Mouse (Mus musculus) cerebellum, adult 8-10 months (tissue): ENCODE data around the gene Adgre1.

Experiments
- DNase-seq: peaks from one replicate; pipeline ENCODE4 v3.0.0; 2022

Gene Adgre1

DNA sequence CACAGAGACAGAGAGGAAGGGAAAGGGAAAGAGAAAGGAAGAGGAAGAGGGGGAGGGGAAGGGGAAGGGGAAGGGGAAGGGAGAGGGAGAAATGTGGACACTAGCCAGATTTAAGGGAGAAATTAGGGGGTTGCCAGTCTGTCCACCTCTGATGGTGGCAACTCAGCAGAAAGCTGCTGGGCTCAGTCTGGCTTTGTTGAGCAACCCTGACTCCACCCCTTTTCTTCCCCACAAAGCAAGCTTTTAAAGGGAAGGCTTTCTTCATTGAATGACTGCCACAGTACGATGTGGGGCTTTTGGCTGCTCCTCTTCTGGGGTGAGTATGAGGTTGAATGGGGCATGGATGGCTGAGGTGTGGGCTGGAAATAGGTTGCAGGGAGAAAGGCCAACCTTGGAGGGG lies at the start of gene Adgre1:
Gene Adgre1 (plus strand): TSS at position 251 of the 400 bp plus-strand sequence.
- no peak for DNase-seq

DNA sequence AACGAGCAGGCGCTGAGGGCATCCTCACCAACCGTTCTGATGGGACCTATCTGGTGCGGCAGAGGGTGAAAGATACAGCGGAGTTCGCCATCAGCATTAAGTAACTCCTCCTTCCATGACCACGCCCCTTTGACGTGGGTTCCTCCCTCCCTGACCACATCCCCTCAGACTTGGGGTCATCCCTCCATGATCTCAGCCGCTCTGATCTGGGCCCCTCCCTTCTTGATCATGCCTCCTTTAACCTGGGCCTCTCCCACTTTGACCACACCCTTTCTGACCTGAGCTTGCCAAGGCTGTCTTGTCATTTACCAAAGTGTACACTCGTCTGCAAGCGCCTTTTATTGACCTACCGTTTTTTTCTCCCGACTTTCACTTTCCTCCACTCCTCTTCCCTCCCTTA lies 46.7 kb upstream of the Adgre1 start:
- no peak for DNase-seq

DNA sequence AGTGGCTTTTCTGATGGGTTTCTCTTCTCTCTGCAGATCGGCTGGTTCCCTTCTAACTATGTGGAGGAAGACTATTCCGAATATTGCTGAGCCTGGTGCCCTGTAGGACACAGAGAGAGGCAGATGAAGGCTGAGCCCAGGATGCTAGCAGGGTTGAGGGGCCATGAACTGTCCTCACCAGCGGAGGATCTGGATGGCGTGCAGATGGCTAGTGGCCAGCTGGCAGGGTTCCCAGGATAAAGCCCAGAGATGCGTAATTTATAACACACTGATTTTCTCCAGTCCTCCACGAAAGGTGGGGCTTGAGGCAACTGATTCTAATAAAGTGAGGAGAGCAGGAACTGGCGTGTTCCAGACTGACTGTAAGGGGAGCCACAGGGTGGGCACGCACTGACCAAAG lies 30.9 kb upstream of the Adgre1 start:
- DNase-seq, result no peak

DNA sequence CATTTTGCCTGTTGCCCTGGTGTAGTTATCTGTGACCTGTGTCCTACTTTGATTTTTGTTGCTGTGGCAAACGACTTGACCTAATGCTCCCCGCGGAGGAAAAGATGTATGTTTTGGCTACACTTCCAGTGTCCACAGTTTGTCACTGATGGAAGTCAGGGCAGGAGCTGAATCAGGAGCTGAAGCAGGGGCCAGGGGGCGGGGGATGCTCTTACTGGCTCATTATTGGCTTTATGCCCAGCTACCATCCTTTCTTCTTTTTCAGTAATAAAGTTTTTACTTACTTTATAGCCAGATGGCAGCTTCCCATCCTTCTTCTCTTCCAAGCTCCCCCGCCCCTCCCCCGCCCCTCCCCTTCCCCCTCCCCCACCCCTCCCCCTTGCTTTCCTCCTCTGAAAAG lies 29.5 kb upstream of the Adgre1 start:
- no peak for DNase-seq

DNA sequence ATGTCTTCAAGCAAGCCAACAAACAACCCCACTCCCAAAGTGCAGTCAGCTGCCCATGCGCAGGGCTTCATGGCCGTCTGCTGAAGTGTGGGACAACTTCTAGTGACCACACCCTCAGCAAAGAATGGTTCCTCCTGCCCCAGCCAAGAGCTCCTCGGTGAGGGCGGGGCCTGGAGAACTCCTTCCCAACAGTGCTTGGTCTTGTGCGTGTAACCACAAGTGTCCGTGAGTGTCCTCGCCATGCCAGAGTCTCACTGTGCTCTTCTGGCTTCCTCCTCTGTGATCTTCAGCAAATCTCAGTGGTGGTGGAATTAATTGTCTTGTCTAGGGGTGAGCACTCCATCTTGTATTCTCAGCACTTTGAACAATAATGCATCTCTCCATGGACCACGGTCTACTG lies 27.5 kb upstream of the Adgre1 start:
- no peak for DNase-seq

DNA sequence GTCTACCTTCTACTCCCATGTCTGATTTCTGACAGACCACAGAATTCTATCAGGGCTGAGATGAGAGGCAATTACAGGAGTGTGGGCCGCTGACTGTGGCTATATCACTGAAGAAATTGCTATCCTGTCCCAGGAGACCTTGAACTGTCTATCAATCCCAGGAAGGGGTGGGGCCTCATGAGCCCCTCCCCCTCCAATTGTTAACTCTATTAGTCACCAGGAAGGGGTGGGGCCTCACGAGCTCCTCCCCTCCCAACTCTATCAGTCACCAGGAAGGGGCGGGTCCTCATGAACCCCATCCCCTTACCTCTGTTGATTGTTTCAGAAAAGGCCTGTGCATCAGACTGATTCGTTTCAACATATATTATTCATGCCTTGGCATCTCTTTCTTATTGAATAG lies 26.2 kb upstream of the Adgre1 start:
- DNase-seq, result no peak

DNA sequence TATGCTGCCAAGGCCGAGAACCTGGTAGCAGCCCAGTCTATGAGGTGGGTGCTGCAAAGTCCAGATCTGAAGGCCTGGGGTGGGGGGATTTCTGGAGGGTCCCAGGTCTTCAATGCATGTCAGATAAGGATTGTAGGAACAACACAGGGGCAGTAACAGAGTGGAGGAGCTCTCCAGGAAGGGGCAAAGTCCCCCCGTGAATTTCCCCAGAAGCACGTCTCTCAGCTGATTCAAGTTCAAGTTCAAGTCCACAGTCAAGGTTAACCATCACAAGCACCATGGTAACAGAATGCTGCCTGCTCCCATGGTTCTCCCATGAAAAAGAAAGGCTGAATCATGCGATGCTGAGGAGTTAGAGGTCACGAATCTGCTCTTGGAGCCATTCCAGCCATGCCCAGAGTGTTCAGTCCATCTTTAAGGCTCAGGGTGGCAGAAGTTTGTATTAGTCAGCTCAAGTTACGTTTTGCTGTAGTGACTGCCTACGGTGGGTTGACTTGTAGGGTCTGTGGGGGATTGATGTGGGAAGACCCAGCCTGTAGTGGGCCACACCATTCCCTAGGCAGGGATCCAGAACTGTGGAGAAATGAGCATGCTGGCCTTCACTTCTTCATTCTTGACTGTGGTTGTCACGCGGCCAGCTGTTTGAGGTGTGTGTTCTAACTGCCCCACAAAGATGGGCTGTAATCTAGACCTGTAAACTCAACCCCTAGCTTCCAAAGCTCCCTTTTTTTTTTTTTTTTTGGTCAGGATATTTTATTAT lies 24.3 kb upstream of the Adgre1 start:
- no peak for DNase-seq

DNA sequence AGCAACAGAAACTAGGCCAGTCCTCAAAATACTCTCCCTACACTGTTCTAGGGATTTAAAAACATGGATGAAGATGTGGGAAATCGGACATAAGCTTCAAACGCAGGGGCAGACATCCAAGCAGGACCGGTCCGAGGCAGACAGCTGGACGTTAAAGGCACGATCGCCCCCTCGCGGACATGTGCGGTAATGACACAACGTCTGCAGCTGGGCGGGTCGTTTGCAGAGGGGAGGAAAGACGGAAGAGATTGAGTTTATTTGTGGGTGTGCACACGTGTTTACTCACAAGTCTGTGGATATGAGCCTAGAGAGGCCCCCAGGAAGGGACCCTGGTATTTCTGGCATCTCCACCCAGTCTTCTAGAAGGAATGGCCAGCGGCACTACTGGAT lies 23.7 kb upstream of the Adgre1 start:
- DNase-seq, result peak; percentile 77

DNA sequence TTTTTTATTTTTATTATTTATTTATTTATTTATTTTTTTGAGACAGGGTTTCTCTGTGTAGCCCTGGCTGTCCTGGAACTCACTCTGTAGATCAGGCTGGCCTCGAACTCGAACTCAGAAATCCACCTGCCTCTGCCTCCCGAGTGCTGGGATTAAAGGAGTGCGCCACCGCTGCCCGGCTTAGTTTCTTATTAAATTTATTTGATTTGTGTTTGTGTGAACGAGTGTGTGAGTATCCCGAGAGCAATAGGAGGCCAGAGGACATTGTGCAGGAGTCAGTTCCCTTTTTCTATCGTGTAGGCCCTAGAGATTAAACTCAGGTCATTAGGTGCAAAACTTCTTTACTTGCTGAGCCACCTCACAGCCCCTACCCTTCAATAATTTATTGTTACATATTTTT lies 23.3 kb upstream of the Adgre1 start:
- DNase-seq, result peak; percentile 4

DNA sequence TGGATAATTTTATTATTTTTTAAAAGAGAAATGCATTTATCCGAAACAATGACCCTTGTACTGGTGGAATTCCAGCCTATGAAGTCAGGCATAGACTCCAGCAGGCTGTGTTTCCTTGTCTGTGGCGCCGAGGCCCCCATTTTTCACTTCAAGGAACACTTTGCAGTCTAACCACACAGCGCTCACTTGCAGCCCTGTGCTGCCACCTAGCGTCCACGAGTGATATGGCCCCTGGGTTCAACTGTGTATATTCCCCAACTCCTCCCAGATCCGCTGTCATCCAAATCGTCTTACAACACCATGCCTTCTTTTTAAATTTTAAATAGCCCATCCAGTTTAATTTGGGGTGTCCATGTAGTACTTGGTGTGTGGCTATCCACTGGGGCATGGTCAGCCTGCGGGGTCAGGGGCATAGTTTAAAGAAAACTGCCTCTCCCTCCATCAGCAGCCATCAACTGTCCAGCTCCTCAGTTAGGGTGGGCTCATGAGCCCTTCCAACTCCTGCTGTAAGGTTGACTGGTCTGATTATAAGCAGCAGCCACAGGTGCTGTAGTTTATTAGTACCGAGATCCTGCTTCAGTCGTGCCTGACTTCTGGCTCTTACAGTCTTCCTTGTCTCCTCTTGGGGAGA lies 22.7 kb upstream of the Adgre1 start:
- DNase-seq, result peak; percentile 80

DNA sequence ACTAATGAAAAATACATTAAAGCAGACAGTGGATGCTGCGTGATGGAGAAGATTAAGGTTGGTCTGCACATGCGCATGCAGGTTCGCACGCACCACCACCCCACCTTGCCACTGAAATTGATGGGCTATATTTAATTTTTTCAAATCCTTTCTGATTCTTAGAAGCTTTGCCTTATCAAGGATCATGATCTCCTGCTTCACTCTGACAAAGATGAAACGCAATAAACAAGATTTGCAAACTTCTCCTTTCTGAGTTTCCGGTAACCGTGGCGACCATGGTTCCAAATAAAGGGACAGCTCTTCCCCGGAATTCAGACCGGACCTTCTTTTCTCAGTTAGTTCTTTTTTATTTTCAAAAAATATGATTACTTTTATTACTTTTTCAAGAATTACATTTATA lies 20.5 kb upstream of the Adgre1 start:
- no peak for DNase-seq

DNA sequence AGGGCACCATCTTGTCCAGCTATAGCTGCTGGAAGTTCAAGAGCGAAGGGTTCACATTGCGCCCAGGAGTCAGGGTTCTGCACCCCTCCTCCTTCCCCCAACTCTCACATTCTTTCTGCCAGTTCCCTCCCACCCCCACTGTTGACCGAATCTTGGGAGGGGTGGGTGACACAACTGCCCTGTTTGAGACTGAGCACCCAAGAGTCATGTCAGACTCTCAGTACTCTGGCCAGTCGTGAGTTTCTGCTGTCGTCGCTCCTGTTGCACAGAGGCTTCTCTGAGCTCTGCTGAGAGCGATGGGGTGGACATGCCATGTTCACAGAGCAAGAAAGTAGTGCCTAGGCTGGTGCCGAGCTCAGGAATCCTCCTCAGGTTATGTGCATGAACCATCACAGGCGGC lies 19.2 kb upstream of the Adgre1 start:
- no peak for DNase-seq

DNA sequence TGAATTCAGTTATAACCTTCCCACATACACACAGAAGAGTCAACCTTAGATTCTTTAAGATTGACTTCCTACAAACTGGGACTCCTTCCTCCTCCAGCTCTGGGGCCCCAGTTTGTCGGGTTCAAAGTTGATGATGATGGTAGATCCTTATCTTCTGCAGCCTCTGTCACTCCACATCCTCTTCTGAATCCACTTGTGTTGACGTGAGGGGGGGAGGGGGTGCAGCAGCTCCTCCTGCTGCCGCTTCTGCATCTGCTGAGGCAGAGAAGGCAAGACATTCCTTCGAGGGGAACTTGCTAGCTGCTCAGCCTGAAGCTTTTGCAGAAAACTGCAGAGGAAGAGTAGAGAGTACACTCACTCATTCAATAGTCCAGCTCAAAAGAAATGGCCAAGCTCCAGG lies 16.9 kb upstream of the Adgre1 start:
- no peak for DNase-seq

DNA sequence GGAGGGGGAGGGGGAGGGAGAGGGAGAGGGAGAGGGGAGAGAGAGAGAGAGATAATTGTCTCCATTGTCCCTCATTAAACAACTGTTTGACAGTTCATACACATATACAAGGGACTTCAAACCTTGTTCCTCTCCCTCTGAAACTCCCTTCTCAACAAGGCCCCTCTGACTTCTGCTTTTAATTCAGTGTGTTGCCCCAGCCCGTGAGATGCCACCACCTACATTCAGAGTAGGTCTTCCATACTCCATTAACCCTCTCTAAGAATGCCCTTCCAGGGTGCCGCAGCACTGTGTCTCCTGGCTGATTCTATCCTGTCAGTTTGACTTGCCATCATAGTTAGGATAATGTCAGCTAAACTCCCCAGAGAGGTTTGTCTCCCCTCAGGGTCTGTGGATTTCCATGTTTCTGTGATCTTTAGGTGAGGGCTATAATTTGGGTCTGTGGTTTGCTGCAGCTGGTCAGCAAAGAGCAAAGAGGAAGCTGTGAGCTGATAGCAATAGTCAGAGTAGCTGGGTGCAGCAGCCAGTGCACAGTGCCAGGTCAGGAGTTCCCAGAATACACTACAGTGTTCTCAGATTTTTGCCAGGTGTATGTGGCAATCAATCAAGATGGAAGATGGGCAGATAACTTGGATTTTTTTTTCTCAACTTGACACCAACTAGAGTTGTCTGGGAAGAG lies 14.3 kb upstream of the Adgre1 start:
- no peak for DNase-seq

DNA sequence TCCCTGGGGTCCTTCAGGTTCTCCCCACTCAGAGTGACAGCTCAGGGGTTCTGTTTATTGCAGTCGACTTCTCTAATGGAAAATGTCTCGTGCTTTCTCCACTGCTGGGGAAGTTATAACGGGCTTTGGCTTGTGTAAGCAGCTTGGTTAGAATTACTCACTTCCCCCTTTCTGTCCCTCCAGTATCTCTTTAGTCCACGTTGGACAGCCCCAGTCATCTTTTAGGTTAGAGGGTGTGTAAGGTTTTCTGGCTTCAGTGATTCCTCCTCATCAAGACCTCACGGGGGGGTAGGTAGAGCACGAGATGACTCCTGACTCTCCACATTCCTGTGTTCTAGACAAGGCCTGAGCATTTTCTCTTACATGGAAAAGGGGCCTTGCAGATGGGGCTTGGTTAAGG lies 11.5 kb upstream of the Adgre1 start:
- no peak for DNase-seq

DNA sequence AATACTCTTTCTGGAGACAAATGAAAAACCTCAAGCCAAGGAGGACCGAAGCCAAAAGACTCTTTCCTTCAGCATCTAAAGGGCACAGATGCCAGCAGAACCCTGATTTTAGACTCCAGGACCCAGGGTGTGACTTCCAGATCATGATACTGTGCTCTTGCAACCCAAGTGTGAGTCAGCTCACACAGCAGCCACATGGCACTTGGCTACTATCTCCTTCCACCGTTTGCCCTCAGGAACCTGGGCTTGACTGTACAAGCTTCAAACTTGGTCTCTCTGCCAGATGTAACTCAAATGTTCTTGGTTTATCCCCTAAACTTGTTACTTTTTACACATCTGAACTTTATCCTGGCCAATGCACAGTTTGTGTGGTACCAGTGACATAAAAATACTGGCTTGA lies 10.7 kb upstream of the Adgre1 start:
- DNase-seq, result no peak

DNA sequence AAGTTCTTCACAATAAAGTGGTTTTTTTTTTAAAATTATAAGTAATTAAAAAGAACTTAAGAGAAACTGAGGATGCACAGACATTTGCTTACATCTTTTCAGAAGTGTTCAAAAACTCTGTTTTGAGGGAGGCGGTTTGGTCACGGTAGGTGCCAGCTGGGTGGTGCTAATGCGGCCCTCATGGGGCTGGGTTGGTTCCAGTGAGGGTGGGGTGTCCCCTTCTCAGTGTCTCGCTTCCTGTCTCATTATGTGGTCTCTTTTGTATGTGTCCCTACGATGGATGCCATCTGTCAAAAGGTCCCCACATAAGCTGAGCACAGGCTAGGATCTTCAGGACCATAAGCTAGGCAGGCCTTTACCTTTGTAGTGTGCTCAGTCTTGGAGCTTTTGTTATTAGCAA lies 9.4 kb upstream of the Adgre1 start:
- no peak for DNase-seq

DNA sequence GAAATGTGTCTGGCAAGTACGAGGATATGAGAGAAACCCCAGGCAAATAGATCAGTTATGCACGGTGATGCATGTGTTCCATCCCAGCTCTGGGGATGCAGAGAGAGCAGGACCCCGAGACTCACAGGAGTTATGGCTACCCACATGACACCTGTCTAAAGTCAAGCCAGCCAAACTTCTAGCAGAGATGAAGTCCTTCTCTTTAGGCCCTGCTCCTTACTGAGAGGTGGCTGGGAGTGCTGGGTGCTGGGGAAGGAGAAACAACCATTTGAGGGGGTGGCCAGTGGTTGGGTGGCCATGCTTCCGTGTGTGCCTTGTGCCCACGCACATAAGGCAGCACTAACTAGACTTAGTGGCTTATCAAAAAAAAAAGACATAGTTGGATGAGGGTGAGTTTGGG lies 8.3 kb upstream of the Adgre1 start:
- DNase-seq, result no peak

DNA sequence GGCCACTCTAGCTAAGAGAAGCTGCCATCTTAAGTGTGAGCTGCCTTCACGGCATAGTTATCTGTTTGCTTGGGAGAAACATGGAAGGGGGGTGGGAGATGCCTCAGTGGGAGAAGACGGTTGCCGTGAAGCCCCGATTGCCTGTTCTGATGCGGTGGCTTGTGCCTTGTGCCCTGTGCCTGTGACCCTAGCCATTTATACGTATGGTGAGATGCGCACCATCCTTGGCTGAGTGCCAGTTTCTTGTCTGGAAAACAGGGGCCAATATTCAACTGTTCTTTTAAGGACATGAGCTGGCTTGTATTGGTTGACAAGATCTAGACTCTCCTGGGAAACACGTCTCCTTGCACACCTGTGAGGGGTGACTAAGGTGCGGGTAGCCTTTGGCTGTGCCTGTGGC lies 7.4 kb upstream of the Adgre1 start:
- no peak for DNase-seq

DNA sequence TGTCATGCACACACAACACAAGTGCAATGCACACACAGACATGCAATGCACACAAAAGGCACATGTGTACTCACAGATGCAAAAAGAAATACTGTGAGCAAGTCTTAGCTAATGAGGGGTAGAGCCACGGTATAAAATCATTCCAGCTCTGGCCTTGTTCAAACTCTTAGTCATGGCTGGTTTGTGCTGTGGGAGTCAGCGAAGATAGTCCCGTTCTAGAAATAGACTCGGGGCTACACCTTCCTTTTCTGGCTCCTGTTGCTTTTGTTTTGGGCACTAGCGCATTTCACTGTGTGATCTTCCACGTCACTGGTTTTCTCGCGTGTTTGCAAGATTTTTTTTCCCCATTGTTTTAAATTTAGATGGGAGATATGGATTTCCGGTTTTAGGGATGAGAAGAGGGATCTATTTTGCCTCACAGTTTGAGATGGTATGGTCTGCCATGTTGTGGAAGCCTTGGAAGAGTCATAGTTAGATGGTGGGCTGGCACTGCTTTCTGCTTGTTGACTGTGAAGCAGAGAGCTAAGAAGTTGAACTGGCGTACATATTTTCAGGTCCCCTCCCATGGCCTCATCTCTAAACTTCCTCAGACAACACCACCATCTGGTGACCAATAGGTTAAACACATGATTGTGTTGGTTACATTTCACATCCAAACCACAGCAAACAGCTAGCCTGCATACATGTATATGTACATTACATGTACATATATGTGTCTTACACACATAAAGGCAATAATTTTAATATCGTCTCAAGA lies 1.2 kb downstream of the Adgre1 start:
- DNase-seq, result no peak
